Mouse (Mus musculus): ENCODE measurements at regions not wholly inside any gene's neighbourhood (a gene's known extent, or its start where the extent isn't known, plus 50 kb on each side); places are given as distances from the start of the nearest gene placed in this dataset.

- H3K4me1 ChIP-seq, result no peaks in the 10 kb centered on the region
- WGBS, result 84% methylated on average over 1 of the region's 1 CpGs
- H3K4me3 ChIP-seq, result no peak overlapping the region
These were observed 495.2 kb upstream of the Cypt12 start for GRCm38 (mm10) chr3:17452984-17453383.

DNA sequence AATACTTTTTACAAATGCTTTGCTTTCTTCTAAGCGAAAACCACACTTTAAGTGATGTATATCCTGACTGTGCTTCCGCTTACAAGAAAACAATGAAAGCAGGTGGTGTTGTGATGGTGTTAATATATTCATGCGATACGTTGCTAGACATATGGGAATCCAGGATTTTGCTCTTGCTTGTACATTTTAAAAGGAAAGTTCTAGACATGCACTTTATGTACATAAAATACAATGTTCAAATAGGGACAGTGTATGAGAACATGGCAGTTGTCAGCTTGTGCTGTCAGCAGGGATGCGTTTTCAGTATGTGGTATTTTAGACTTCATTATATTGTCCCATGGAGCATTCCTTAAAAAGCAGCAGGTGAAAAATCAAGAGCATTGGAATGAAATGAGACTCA is 487.7 kb upstream of the Cypt12 start:
- WGBS, result 89% methylated on average over 5 of the region's 5 CpGs
- Histone ChIP-seq H3K4me1 (no peaks in the 10 kb centered on the region), H3K27ac (no peak overlapping the region), H3K27me3 (ENCODE audit: insufficient read depth, poor library complexity, severe bottlenecking) (no peaks in the 10 kb centered on the region), H3K36me3 (no peaks in the 10 kb centered on the region), H3K4me3 (no peak overlapping the region), H3K9me3 (no peaks in the 10 kb centered on the region)
- DNase-seq (ENCODE audit: low spot score), result no peak

More at GRCm38 (mm10) chr3:17452984-17453383, 495.2 kb upstream of the Cypt12 start:
- H3K27me3 ChIP-seq (ENCODE audit: insufficient read depth, poor library complexity, severe bottlenecking), result no peaks in the 10 kb centered on the region
- H3K27ac ChIP-seq, result no peak overlapping the region
- no peaks in the 10 kb centered on the region for H3K36me3 ChIP-seq
- no peak for DNase-seq (ENCODE audit: low spot score)
- H3K9me3 ChIP-seq, result no peaks in the 10 kb centered on the region

DNA sequence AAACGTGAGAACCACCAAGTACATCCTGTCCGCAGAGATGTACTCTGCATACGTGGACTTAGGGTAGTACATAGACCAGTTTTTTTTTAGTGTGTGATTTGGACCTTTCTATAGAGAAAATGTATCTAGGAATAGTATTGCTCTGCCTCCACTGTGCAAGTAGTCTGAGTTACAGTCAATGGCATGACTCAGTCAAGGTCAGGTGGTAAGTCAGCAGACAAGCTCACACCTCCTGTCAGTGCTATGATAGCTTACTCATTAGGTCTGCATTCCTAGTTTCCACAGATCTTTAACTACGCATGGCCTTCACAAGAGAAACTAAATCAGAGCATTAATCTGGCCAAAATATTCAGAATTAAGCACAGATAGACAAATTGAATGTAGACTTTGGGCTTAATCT is 486.8 kb upstream of the Cypt12 start:
- Histone ChIP-seq H3K36me3 (no peaks in the 10 kb centered on the region), H3K9me3 (no peaks in the 10 kb centered on the region), H3K27me3 (ENCODE audit: insufficient read depth, poor library complexity, severe bottlenecking) (no peaks in the 10 kb centered on the region), H3K4me1 (no peaks in the 10 kb centered on the region), H3K4me3 (no peak overlapping the region), H3K27ac (no peak overlapping the region)
- WGBS, result 81% methylated on average over 4 of the region's 4 CpGs
- no peak for DNase-seq (ENCODE audit: low spot score)

- no peak for DNase-seq (ENCODE audit: low spot score)
- Histone ChIP-seq H3K4me1 (no peaks in the 10 kb centered on the region), H3K36me3 (no peaks in the 10 kb centered on the region), H3K27ac (no peak overlapping the region), H3K9me3 (no peaks in the 10 kb centered on the region), H3K4me3 (no peak overlapping the region), H3K27me3 (ENCODE audit: insufficient read depth, poor library complexity, severe bottlenecking) (no peaks in the 10 kb centered on the region)
- WGBS, result 84% methylated on average over 2 of the region's 2 CpGs
These were observed 474.4 kb upstream of the Cypt12 start for GRCm38 (mm10) chr3:17473812-17474211.

DNA sequence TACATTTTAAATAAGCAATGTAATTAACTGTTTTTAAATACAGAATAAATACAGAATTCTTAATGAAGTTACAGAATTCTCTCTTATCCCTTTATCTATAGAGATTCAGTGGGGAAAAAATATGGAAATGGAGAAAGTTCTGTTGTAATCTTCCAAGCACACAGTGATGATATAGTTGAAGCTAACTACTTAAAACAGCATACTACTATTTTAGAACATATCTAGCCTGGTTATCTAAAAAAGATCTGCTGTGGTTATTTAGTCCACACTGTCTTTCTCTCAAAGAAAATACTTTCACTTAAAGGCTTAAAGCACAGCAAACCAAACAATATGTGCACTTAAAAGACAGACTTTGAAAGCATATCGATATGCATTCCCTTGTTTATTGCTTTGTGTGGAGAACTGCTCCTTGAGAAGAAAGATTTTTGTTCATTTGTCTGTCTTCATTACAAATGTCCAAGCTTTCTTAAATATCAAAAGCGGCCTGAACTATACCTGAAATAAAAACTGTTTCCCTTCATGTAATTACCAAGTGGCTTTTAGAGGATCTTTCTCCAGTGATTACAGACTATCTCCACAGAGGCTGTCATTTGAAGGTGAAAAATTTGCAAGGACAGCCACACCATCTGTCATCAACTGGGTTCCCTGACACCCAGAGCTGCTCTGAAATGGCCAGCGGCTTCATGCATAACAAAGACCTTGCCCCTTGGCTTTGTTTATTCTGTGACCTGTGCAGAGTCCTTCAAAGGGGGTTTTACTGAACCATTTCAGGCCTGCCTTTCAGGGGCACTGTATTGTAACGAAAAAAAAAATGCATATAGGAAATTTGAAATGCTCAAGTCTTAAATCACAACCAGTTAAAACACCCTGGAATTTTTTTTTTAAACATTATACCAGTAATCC is 458.7 kb upstream of the Cypt12 start:
- Histone ChIP-seq H3K9me3 (no peaks in the 10 kb centered on the region), H3K27me3 (ENCODE audit: insufficient read depth, poor library complexity, severe bottlenecking) (no peaks in the 10 kb centered on the region), H3K4me1 (no peaks in the 10 kb centered on the region), H3K36me3 (no peaks in the 10 kb centered on the region), H3K27ac (no peak overlapping the region), H3K4me3 (no peak overlapping the region)
- 22% methylated on average over 4 of the region's 4 CpGs for WGBS
- peak; percentile 74 for DNase-seq (ENCODE audit: low spot score)

DNA sequence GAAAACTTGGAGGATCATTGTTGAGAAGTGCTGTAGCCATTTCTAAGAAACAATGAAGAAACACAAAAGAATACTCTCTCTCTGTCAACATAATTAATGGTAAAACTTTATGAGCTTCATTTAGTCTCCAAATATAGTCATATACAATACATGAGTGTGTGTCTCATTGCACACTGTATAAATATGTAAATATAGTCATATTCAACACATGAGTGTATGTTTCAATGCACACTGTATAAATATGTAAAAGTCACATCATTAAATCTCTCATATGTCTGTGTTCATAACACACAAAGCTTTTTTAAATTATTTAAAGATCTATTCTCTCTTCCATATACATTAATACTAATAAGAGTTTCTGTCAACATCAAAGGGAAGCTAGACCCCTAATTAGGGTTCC is 457.6 kb upstream of the Cypt12 start:
- Histone ChIP-seq H3K4me1 (no peaks in the 10 kb centered on the region), H3K4me3 (no peak overlapping the region), H3K27me3 (ENCODE audit: insufficient read depth, poor library complexity, severe bottlenecking) (no peaks in the 10 kb centered on the region), H3K9me3 (no peaks in the 10 kb centered on the region), H3K27ac (no peak overlapping the region), H3K36me3 (no peaks in the 10 kb centered on the region)
- no peak for DNase-seq (ENCODE audit: low spot score)

GRCm38 (mm10) chr3:17498291-17498690 is 449.9 kb upstream of the Cypt12 start:
- Histone ChIP-seq H3K4me1 (no peaks in the 10 kb centered on the region), H3K27ac (no peak overlapping the region), H3K36me3 (no peaks in the 10 kb centered on the region), H3K27me3 (ENCODE audit: insufficient read depth, poor library complexity, severe bottlenecking) (no peaks in the 10 kb centered on the region), H3K9me3 (no peaks in the 10 kb centered on the region), H3K4me3 (no peak overlapping the region)
- no peak for DNase-seq (ENCODE audit: low spot score)
- WGBS, result 78% methylated on average over 3 of the region's 3 CpGs

DNA sequence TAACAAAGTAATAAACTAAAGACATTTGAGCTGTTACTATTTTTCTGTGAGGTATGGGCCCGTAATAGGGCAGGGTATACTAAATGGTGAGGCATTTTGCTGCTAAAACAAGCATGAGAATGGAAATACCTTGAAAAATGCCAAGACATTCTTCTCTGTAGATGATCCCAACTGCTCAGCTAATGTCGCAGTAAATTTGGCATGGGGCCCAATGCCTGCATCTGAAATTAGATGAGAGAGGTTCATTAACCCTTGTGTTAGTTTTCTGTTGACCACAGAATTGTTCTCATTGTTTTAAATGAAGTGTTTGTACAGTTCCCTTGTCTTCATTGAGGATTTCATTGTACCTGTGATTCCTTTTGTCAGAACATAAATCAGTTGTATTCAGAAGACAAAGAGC is 446.7 kb upstream of the Cypt12 start:
- no peak for DNase-seq (ENCODE audit: low spot score)
- no peak overlapping the region for H3K4me3 ChIP-seq
- no peaks in the 10 kb centered on the region for H3K27me3 ChIP-seq (ENCODE audit: insufficient read depth, poor library complexity, severe bottlenecking)
- 67% methylated on average over 2 of the region's 2 CpGs for WGBS
- no peaks in the 10 kb centered on the region for H3K9me3 ChIP-seq
- H3K4me1 ChIP-seq, result no peaks in the 10 kb centered on the region
- no peaks in the 10 kb centered on the region for H3K36me3 ChIP-seq
- H3K27ac ChIP-seq, result no peak overlapping the region

DNA sequence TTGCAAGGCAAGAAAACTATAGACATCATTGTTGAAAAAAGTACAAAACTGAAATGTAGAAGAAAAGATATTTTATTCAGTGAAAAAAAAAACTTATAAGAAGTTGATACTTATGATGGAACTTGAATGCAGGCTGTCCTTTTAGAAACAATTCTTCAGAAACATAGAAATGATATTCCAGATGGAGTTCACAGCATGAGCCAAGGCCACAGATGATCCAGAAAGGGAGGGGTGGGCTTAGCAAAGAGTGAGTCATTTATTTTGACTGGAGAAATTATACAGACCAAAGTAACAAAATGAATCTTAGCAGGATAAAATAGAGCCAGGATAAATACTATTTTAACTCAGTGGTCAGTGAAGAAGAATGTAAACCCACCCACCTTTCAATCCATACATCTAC is 406.9 kb upstream of the Cypt12 start:
- Histone ChIP-seq H3K36me3 (no peaks in the 10 kb centered on the region), H3K4me3 (no peak overlapping the region), H3K27me3 (ENCODE audit: insufficient read depth, poor library complexity, severe bottlenecking) (no peaks in the 10 kb centered on the region), H3K27ac (no peak overlapping the region), H3K9me3 (no peaks in the 10 kb centered on the region), H3K4me1 (no peaks in the 10 kb centered on the region)
- DNase-seq (ENCODE audit: low spot score), result no peak

DNA sequence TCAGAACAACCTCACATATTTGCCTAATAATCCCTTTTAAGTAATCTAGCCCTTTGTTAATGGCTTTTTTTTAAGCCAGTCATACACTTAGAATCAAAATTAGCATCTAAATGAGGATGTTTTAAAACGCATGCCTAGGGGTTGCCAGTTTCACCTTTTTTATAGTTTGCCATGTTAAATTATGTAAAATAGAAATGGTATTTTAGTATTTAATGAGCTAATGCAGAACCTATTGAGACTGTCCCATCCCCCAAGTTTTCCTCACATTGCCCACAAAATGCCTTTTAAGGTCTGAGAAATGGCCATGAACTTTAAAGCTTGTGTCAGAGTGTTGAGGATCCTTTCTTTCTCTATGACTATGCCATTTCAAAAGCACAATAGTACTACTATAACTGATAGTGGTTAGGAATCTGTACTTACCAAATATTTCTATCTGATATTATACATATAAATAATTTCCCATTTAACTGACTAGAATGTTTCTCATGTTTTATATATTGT is 400.6 kb upstream of the Cypt12 start:
- Histone ChIP-seq H3K4me3 (no peak overlapping the region), H3K4me1 (no peaks in the 10 kb centered on the region), H3K9me3 (no peaks in the 10 kb centered on the region), H3K27ac (no peak overlapping the region), H3K27me3 (ENCODE audit: insufficient read depth, poor library complexity, severe bottlenecking) (no peaks in the 10 kb centered on the region), H3K36me3 (no peaks in the 10 kb centered on the region)
- no peak for DNase-seq (ENCODE audit: low spot score)
- 68% methylated on average over 1 of the region's 1 CpGs for WGBS

DNA sequence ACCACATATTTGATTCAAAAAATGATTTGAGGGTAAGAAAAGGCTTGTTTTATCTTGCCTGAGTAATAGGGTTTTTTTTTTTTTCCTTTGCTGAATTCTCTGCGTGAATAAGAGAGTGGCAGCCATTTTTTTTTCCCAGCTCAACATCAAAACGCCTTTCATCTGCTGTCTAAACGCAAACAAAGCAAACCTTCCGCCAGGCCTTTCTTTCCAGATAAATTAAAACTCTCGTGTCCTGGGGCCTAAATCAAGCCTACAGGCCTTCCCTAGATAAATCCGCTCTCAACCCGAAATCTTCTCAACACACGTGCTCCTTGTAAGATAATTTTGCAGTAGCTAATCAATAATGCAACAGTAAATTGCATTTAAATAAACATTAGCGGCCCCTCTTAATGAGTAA is 365.7 kb upstream of the Cypt12 start:
- no peaks in the 10 kb centered on the region for H3K36me3 ChIP-seq
- H3K9me3 ChIP-seq, result no peaks in the 10 kb centered on the region
- no peaks in the 10 kb centered on the region for H3K27me3 ChIP-seq (ENCODE audit: insufficient read depth, poor library complexity, severe bottlenecking)
- H3K4me1 ChIP-seq, result no peaks in the 10 kb centered on the region
- no peak overlapping the region for H3K27ac ChIP-seq
- 61% methylated on average over 9 of the region's 9 CpGs for WGBS
- DNase-seq (ENCODE audit: low spot score), result no peak
- no peak overlapping the region for H3K4me3 ChIP-seq

DNA sequence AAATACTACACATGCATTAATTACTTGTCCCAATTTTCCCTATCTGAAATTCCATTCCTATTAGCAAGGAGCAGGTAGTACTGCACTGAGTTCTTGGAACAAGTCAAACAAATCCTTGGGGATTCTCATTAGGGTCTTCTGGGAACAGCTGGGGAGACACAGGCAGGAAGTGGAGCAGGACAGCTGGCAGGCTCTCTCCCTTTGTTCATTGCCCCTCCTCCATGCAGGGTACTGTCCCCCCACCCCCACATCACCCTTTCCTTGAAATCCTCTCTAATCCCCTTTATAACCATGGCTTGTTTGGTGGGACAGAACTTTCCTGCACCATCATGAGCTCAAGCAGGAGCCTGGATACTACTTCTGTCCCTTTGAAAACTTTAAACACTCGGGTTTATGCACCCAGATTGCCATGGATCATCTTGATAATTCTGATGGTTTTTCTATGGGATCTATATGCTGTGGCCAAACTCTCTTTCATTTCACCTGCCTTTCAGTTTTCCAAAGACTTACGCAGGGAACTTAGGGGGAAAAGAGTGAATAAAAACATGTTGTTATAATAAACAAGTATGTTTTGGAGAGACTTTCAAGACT is 358.2 kb upstream of the Cypt12 start:
- 66% methylated on average over 2 of the region's 2 CpGs for WGBS
- Histone ChIP-seq H3K27me3 (ENCODE audit: insufficient read depth, poor library complexity, severe bottlenecking) (no peaks in the 10 kb centered on the region), H3K4me3 (no peak overlapping the region), H3K9me3 (no peaks in the 10 kb centered on the region), H3K27ac (no peak overlapping the region), H3K4me1 (no peaks in the 10 kb centered on the region), H3K36me3 (no peaks in the 10 kb centered on the region)
- DNase-seq (ENCODE audit: low spot score), result no peak

- 51% methylated on average over 3 of the region's 3 CpGs for WGBS
- no peak overlapping the region for H3K4me3 ChIP-seq
These were observed 355.7 kb upstream of the Cypt12 start for GRCm38 (mm10) chr3:17592463-17592862.

More at GRCm38 (mm10) chr3:17592463-17592862, 355.7 kb upstream of the Cypt12 start:
- no peaks in the 10 kb centered on the region for H3K36me3 ChIP-seq
- no peaks in the 10 kb centered on the region for H3K9me3 ChIP-seq
- H3K27ac ChIP-seq, result no peak overlapping the region
- no peaks in the 10 kb centered on the region for H3K4me1 ChIP-seq
- no peak for DNase-seq (ENCODE audit: low spot score)
- H3K27me3 ChIP-seq (ENCODE audit: insufficient read depth, poor library complexity, severe bottlenecking), result no peaks in the 10 kb centered on the region
